12 mouse cellular contexts compared by ENCODE assay signal in genomic region chr14:8191331-8191965, GRCm38 (mm10).
"Had no signal": no experiment of that assay in that cellular context is flagged by ENCODE, and none has a peak within 500 bp of the region (broad histone marks: within the 10 kb centered on the region; RNA-seq: fewer than 3 reads in every experiment).

No protein-coding gene starts in this region.

- H3K4me2 ChIP-seq: limb, embryonic 15.5 days; midbrain, embryonic 12.5 days; neural tube, embryonic 15.5 days had no signal

- H3K27ac ChIP-seq: limb, embryonic 15.5 days; liver, embryonic 14.5 days; midbrain, embryonic 12.5 days; neural tube, embryonic 15.5 days had no signal

- H3K9me3 ChIP-seq: limb, embryonic 15.5 days; midbrain, embryonic 12.5 days; neural tube, embryonic 15.5 days had no signal

- H3K36me3 ChIP-seq: limb, embryonic 15.5 days; midbrain, embryonic 12.5 days; neural tube, embryonic 15.5 days had no signal

- H3K27me3 ChIP-seq: limb, embryonic 15.5 days; midbrain, embryonic 12.5 days; neural tube, embryonic 15.5 days had no signal

- DNase-seq: kidney, adult 9 months; kidney, postnatal 25 days; layer of hippocampus, adult 9-11 months; layer of hippocampus, postnatal 36 days; lung, adult 18-20 months; right cerebral cortex, adult 18-20 months; right cerebral cortex, postnatal 25 days had no signal

- H3K9ac ChIP-seq: limb, embryonic 15.5 days; liver, embryonic 14.5 days; midbrain, embryonic 12.5 days; neural tube, embryonic 15.5 days had no signal

- H3K4me3 ChIP-seq: limb, embryonic 15.5 days; midbrain, embryonic 12.5 days; myocyte; neural tube, embryonic 15.5 days had no signal

- H3K4me1 ChIP-seq: limb, embryonic 15.5 days; midbrain, embryonic 12.5 days; neural tube, embryonic 15.5 days had no signal
